Mouse (Mus musculus): ENCODE measurements around the gene Tram1l1. TPM values are rescaled to one million over a fixed set of nuclear protein-coding genes. Genes with fewer than 3 reads are reported as not detected.
"Not testable (repeated sequence)": the region's sequence is repeated elsewhere in the genome, so short reads cannot be mapped to it uniquely, and the experiment has no call there.

The Tram1l1 gene
- under 1 TPM; 0.10 to 0.14 TPM for total RNA-seq (2021)

DNA sequence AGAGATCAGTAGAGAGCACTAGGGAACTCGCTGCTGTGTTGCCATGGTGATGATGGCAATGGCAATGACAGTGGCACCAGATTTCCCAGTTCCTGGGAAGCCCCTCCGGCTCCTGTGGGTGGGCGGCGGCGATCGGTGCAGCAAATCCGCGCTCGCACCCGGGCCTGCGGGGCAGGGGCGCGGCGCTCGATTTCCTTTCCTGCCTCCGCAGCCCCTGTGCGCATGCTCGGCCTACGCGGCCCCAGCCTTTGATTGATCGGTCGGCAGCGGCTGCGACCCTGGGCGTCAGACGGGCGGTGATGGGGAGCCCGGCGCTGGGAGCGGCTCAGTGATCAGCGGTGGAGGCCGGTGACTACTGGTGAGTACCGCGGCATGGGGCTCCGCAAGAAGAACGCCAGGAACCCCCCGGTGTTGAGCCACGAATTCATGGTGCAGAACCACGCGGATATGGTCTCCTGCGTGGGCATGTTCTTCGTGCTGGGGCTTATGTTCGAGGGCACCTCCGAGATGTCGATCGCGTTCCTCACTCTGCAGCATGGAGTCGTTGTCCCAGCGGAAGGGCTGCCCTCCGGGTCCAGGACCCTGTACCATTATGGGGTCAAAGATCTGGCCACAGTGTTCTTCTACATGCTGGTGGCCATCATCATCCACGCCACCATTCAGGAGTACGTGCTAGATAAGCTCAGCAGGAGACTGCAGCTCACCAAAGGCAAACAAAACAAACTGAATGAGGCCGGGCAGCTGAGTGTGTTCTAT, at the start of gene Tram1l1:
Gene Tram1l1 (plus strand): TSS at position 35 of the 756 bp plus-strand sequence.
- no peak for DNase-seq (ENCODE audit: low spot score)
- intact Hi-C loops (cut with DNase I): no loop called here

DNA sequence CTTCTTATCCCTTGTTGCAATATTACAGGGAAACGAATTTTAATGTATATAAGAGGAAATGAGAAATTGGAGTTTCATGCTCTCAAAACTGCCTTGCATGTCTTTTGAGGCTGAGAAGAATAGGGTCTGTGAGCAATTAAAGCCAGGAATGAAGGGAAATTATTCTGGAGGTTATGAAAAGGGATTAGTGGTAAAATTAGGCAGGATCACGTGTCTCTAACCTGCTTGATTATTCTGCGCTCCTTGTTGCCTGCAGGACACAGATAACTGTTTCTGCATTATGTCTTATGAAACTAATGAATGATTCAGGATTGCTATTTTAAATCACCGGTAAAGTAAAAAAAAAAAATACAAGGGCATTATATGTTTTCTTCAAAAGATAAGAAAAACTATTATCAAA, 49.4 kb upstream of the Tram1l1 start:
- intact Hi-C loops (cut with DNase I): loop anchor here (10.0 kb wide), 1 partner anchor 576 kb away; the partner anchor contains the start of gene Ndst3
- no peak for DNase-seq (ENCODE audit: low spot score)

DNA sequence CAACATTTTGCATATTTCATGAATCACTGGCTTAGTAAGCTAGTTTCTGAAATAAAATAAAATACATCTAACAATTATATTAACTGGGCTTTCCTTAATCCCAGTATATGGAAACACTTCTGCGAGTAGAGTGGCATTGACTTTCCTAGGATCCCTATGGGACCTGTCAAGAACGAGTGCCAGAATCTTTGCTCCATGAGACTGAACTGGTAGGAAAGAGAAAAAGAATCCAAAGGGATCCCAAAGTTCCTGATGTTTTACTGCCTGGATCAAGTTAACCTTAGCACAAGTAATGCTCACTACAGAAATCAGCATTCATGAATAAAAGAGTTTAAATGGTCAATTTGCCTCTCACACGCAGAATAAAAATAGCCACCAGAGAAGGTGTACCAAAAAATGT, 49.0 kb upstream of the Tram1l1 start:
- intact Hi-C loops (cut with DNase I): loop anchor here (10.0 kb wide), 1 partner anchor 577 kb away; the partner anchor contains the start of gene Ndst3

DNA sequence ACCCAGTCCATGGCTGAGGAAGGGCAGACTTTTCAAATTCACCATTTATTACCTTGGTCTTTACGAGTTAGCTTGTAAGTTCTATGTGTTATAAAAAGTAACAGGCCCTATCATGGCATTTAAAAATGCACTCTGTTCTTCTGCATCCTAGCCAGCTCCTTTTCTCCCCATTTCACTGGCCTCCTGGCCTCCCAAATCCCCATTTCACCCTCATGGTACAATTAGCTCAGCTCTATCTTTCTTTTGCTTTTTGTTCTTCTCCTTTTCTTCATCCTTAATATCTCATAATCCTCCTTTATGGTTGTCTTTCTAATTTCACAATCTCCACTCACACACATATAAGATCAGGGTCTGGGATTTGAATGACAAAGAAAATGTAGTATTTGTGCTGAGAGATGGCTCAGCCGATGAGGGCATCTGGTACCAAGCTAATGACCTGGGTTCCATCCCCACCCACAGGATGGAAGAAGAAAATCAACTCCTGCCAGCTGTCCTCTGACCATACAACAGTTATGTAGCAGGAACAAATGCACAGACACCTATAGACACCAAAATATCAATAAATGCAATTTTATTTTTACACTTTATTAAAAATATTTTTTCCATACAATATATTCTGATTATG, 48.1 kb upstream of the Tram1l1 start:
- intact Hi-C loops (cut with DNase I): loop anchor here (10.0 kb wide), 1 partner anchor 578 kb away; the partner anchor contains the start of gene Ndst3
- no peak for DNase-seq (ENCODE audit: low spot score)

More for the DNA sequence above, 49.0 kb upstream of the Tram1l1 start:
- DNase-seq (ENCODE audit: low spot score): no peak

DNA sequence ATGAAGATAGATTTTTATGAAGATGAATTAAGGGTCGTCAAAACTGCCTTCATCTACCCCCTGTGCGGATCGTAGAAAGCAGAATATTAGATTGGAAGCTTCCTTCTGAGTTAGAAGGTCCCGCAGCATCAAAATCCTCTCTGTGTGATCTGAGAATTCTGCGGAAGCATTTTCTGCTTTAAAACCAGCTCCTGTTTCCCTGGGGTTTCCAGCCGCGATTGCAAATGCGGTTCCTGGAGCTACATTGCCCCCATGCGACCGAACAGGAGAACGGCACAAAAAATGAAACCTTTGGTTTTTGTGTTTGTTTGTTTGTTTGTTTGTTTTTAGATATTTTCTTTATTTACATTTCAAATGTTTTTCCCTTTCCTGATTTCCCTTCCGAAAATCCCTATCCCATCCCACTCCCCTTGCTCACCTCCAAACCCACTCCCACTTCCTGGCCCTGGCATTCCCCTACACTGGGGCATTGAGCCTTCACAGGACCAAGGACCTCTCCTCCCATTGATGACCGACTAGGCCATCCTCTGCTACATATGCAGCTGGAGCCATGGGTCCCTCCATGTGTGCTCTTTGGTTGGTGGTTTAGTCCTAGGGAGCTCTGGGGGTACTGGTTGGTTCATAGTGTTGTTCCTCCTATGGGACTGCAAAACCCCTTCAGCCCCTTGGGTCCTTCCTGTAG, 45.6 kb upstream of the Tram1l1 start:
- intact Hi-C loops (cut with DNase I): loop anchor here (1.0 to 10.0 kb wide), 2 partner anchors 580 to 760 kb away; partner anchors contain the start of gene Ndst3
- DNase-seq (ENCODE audit: low spot score): not testable (repeated sequence)

DNA sequence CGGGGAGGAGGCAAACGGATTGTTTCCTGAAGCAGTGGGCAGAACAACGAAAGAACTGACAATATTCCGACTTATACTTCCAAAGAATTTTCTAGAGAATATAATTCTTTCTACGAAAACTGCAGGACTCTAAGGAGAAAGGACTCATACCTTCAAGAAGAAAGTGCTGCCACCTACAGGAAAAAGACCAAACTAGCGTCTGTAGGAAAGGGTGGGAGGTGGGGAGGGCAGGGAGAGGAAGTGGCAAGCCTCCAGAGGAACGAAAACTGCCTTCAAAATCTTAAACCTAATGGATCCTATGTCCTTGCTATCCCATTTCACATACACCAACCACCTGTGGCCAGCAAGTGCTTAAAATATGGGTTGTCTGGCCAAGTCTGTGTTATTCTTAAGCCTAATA, 31.7 kb upstream of the Tram1l1 start:
- DNase-seq (ENCODE audit: low spot score); intact Hi-C loops (cut with DNase I): not testable (repeated sequence)

DNA sequence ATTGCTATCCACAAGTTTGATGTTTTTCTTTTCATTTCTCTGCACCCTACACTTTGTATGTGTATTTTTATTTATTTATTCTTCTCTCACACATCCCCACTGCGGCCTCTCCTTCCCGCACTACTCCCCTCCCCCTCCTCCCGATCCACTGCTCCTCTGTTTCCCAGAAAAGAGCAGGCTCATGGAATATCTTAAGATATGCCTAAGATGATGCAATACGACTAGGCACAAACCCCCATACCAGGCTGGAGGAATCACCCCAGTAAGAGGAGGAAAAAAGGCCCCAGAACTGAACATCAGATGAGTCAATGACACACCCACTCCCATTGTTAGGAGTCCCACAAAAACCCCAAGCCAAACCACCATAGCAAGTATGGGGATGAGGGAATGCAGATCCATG, 1.4 kb upstream of the Tram1l1 start:
- intact Hi-C loops (cut with DNase I): no loop called here
- DNase-seq (ENCODE audit: low spot score): no peak

DNA sequence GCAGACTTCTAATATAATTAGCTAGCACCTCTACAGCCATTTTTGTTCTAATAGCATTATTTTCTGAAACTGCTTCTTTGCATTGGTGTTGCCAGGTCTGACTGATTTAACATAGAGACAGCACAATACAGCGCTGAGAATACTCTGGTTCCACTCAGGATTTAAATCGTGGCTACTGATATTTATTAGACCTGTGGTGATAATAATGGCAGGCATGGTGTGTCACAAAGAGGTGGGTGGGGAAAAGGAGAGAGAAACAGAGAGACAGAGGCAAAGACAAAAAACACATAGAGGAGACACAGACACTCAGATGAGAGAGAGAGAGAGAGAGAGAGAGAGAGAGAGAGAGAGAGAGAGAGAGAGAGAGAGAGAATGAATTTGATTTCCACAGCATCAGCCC, 257 bp upstream of the Tram1l1 start:
- intact Hi-C loops (cut with DNase I): no loop called here
- DNase-seq (ENCODE audit: low spot score): no peak

DNA sequence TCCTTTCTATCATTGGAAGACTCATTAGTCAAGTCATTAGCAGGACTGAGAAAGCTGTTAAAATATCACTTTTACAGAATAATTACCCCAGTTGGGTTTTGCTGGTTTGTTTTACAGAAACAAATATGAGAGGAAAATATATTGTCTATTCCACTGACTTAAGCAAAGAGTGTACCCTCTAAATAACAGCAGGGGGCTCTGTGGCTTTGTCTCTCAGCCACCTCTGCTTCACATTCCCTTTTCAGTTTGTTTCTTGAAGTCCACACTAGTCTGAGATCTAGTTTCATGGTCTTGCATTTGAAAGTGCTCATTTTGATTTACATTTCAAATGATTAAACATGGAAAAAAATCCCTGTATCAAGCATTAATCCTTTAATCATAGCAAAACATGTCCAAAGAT, 25.8 kb downstream of the Tram1l1 start:
- intact Hi-C loops (cut with DNase I): no loop called here
- DNase-seq (ENCODE audit: low spot score): no peak

DNA sequence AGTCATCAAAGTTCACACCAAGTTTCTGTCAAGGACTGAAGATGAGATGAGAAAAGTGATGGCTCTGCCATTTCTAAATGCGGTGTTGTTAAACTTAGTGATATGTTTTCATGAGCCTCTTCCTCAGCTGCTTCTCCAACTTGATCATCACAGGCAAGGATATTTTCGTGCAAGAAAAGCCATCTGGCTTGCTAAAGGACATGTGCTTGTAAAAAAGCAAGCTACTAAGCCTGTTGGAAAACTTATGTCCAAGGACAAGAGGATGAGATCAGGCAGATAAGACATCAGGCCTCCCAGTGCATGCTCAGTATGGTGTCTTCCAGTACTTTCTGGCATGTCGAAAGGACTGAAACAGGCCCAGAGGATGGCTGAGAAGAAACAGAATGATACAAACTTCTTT, 36.9 kb downstream of the Tram1l1 start:
- DNase-seq (ENCODE audit: low spot score): no peak
- intact Hi-C loops (cut with DNase I): no loop called here

DNA sequence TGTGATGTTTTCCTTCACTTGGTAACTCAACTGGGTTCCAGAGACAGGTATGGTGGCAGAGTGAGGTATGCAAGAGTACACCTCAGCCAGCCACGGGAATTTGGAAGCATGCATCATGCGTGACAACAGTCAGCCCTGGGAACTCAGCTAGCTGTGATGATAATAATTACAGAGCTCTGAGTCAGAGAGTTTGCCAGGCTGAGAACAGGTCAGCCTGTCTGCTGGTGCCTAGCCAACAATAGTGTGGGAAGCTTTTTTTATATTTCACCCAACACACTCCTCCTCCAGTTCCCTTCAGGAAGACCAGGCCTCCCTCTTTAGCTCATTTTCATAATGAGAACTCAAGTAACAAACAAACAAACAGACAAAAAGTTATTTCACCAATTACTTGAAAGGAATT, 51.4 kb downstream of the Tram1l1 start:
- DNase-seq (ENCODE audit: low spot score): no peak

More for the DNA sequence above, 51.4 kb downstream of the Tram1l1 start:
- intact Hi-C loops (cut with DNase I): no loop called here

Other genes starting within 250 kb of the Tram1l1 start
- not detected for gene 1700006A11Rik, start 105.2 kb downstream of the Tram1l1 start, total RNA-seq (2021)

All from heart, postnatal 25 days (tissue).